Mouse (Mus musculus): ENCODE measurements around the gene Fbxw8.

Fbxw8 gene

DNA sequence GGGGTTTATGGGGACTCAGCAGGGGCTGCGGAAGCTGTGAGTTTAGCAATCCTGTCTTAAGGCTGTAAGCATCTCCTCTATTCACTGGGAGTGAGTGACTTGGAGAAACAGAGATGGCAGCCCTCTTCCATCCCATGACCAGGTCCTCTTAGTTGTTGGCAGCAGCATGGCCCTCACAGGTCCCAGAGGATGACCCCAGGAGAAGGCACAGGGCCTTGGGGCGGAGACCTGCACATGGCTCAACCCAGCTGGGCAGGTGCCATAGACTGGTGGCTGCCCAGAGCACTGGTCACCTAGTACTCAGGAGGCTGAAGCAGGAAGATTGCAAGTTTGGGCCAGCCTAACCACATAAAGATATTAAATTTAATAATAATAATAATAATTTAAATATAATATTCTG lies 139.6 kb downstream of the Fbxw8 start:
- peak; percentile 53 for DNase-seq (ENCODE audit: low spot score)

DNA sequence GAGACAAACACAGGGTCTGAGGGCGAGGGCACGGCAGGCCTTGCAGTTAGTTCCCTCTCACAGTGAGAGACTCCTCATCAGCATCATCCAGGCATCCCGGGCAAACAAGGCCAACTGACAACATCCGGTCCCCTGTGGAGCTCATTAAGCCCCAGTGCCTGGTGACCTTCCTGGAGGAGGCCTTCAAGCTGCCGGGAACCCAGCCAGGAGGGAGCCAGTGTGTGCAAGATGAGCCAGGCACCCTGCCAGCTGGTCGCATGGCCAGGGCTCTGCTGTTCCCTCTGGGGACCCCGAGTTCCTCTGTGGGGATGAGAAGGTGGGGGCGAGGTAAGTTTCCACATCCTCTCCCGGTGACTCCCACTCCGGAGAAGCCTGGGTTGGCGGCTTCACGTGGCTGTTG lies 140.2 kb downstream of the Fbxw8 start:
- peak; percentile 98 for DNase-seq (ENCODE audit: low spot score)

Data from MN1 (cell line).